Mouse (Mus musculus) liver, embryonic 14.5 days (tissue): ENCODE measurements around the gene Ptpn11.

Experiments
- CTCF ChIP-seq: IDR thresholded peaks from 2 replicates; pipeline ENCODE4 v1.5.1; 2016; ENCODE audit warnings: antibody characterized with exemption, low read depth, control low read depth
- EP300 ChIP-seq: IDR thresholded peaks from 2 replicates; pipeline ENCODE4 v1.6.1; 2016; ENCODE audit warnings: antibody characterized with exemption, low read depth

GRCm38 (mm10) chr5:121216126-121216446, 24.9 kb upstream of the Ptpn11 start:
- TF ChIP-seq CTCF (peak; percentile 18; the same call in 1 of the 2 replicates), EP300 (peak; percentile 99)
